Mouse (Mus musculus) liver, postnatal 0 days (tissue): Measurements from ENCODE around the gene Vps33a. TPM values are rescaled to one million over a fixed set of nuclear protein-coding genes. Genes with fewer than 3 reads are reported as not detected.
A peak's percentile ranks its signal among the peaks of the same experiment; 100 is the strongest.

ENCODE experiments used
- ATAC-seq: fragments of 200-750 bp; cut with Nextera tagmentation; 2 replicates; pipeline ENCODE4 v1.8.0; 2017; ENCODE audit warnings: mild to moderate bottlenecking, moderate library complexity
- DNase-seq: peaks from one replicate; pipeline ENCODE4 v3.0.0-alpha.2; 2016
- H3K27ac ChIP-seq: fragments of 300-500 bp; sonication (generic); 2 replicates; pipeline ENCODE4 v1.5.1; 2014; ENCODE audit warnings: antibody characterized with exemption, moderate library complexity, mild to moderate bottlenecking, low read depth
- H3K27me3 ChIP-seq: fragments of 300-500 bp; sonication (generic); 2 replicates; pipeline ENCODE4 v1.6.1; 2014; ENCODE audit warnings: low read length, control low read depth, mixed read lengths; ENCODE audit not compliant: insufficient read depth
- H3K36me3 ChIP-seq: fragments of 300-500 bp; sonication (generic); replicated peaks from 2 replicates; pipeline ENCODE4 v1.6.1; 2014; ENCODE audit warnings: mild to moderate bottlenecking, control low read depth, low read length, moderate library complexity, mixed read lengths; ENCODE audit not compliant: insufficient read depth
- H3K4me1 ChIP-seq: fragments of 300-500 bp; sonication (generic); 2 replicates; pipeline ENCODE4 v1.6.1; 2014; ENCODE audit warnings: antibody characterized with exemption, mild to moderate bottlenecking, control low read depth; ENCODE audit not compliant: insufficient read depth
- H3K4me2 ChIP-seq: fragments of 300-500 bp; sonication (generic); 2 replicates; pipeline ENCODE4 v1.6.1; 2014; ENCODE audit warnings: low read depth, mild to moderate bottlenecking, low read length, moderate library complexity, mixed read lengths
- H3K4me3 ChIP-seq: fragments of 300-500 bp; sonication (generic); 2 replicates; pipeline ENCODE4 v1.5.1; 2014; ENCODE audit warnings: low read depth, low read length
- H3K9ac ChIP-seq: fragments of 300-500 bp; sonication (generic); replicated peaks from 2 replicates; pipeline ENCODE4 v1.6.1; 2014; ENCODE audit warnings: mild to moderate bottlenecking, moderate library complexity
- H3K9me3 ChIP-seq: fragments of 300-500 bp; sonication (generic); 2 replicates; pipeline ENCODE4 v1.6.1; 2016; ENCODE audit warnings: mild to moderate bottlenecking, control low read depth, low read length, mixed read lengths
- CTCF ChIP-seq: sonication (generic); IDR thresholded peaks from 2 replicates; pipeline ENCODE4 v1.5.1; 2016; ENCODE audit warnings: antibody characterized with exemption, low read depth
- EP300 ChIP-seq: IDR thresholded peaks from 2 replicates; pipeline ENCODE4 v1.6.1; 2016; ENCODE audit warnings: antibody characterized with exemption, low read depth, mild to moderate bottlenecking
- WGBS: fragments of 180-500 bp; shearing (Covaris S2); extraction: QIAGEN DNeasy Blood & Tissue Kit; methylation state at CpG from one replicate; pipeline ENCODE4 v1.1.7; 2014; ENCODE audit not compliant: insufficient replicate concordance; 5-methylcytosine and 5-hydroxymethylcytosine counted together
- polyA plus RNA-seq: library from polyadenylated mRNA; unstranded; fragments of >200 nt; fragmentation: Nextera tagmentation; extraction: Ambion mirVana; gene quantifications from 2 replicates; pipeline ENCODE4 v1.2.1, GENCODE M21; 2015

The Vps33a gene
- polyA plus RNA-seq, 1 experiment from 2014 or later: 11.8 TPM

DNA sequence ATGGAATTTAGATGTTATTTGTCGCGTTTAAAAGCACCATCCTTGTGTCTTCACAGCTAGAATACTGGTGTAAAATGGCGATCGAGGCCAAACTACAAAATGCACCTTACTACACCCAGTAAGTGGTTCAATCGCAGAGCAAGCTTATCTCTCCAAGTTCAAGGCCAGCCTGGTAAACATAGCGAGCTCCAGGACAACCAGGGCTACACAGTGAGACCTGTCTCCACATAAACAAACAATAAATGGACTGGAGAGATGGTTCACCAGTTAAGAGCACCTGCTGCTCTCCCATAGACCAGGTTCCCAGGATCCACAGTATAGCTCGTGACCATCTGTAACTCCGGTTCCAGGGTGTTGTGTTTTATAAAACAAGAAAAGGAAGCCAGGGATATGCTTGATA is 524 bp upstream of the Vps33a start:
- no peaks in the 10 kb centered on the region for H3K27me3 ChIP-seq
- 51% methylated on average over 8 of the region's 8 CpGs for WGBS
- no peak overlapping the region for H3K9ac ChIP-seq
- H3K9me3 ChIP-seq: no peaks in the 10 kb centered on the region
- no peak for TF ChIP-seq EP300
- TF ChIP-seq CTCF: no peak
- ATAC-seq: peak; percentile 16
- H3K27ac ChIP-seq: no peak overlapping the region
- DNase-seq: no peak
- H3K36me3 ChIP-seq: peaks cover 22% of the 10 kb centered on the region
- peak overlapping the region; percentile 98 for H3K4me3 ChIP-seq
- H3K4me2 ChIP-seq: peak overlapping the region; percentile 52
- peaks cover 16% of the 10 kb centered on the region for H3K4me1 ChIP-seq

DNA sequence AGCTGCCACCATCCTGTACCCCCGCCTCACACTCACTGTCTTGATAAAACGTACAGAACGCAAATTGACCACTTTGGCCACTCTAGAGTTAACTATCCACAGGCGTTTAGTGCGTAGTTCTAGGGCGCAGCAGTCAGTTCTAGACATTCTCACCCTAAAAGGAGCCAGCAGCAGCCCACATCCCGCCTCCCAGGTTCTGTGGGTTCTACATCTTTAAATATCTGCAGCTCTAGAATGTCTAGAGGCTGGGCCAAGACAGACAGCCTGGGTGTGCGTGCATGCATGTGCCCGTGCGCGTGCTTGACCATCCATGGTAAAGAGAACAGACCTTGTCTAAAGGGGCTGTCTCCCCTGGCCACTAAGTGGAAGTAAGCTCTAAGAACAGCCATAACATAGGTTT is 11.7 kb downstream of the Vps33a start:
- Histone ChIP-seq H3K36me3 (peaks cover 58% of the 10 kb centered on the region), H3K4me1 (0 out of 2 replicates have a peak, but pooled peaks cover 4% of the 10 kb centered on the region)
- no peak for TF ChIP-seq EP300
- no peak for TF ChIP-seq CTCF

DNA sequence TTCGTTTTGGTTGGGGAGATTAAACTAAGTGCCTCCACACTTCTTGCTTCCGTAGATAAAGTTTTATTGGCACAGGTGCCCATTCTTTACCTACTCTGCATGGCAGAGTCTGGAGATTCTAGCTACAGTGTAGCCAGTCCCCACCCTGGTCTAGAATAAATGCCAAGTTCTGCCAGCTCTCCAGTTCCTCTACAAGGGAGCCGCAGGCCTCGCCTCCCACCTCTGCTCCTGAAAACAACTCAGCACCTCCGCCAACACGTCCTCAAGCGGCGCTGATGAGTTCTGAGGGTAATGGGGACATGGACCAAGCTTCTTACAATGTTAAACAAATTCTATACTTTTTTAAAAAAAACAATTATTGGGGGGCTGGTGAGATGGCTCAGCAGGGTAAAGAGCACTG is 13.2 kb downstream of the Vps33a start:
- TF ChIP-seq CTCF (no peak), EP300 (no peak)
- WGBS: 89% methylated on average over 8 of the region's 8 CpGs
- Histone ChIP-seq H3K36me3 (peaks cover 47% of the 10 kb centered on the region), H3K4me3 (no peak overlapping the region), H3K27me3 (no peaks in the 10 kb centered on the region), H3K27ac (no peak overlapping the region), H3K4me2 (no peak overlapping the region), H3K4me1 (0 out of 2 replicates have a peak, but pooled peaks cover 4% of the 10 kb centered on the region), H3K9ac (no peak overlapping the region), H3K9me3 (no peaks in the 10 kb centered on the region)
- ATAC-seq (no peak), DNase-seq (no peak)

More for the DNA sequence above, 11.7 kb downstream of the Vps33a start:
- no peak overlapping the region for H3K4me3 ChIP-seq
- H3K27ac ChIP-seq: no peak overlapping the region
- DNase-seq: no peak
- no peak overlapping the region for H3K4me2 ChIP-seq
- no peak overlapping the region for H3K9ac ChIP-seq
- no peak for ATAC-seq
- no peaks in the 10 kb centered on the region for H3K27me3 ChIP-seq
- no peaks in the 10 kb centered on the region for H3K9me3 ChIP-seq
- WGBS: 89% methylated on average over 11 of the region's 11 CpGs

DNA sequence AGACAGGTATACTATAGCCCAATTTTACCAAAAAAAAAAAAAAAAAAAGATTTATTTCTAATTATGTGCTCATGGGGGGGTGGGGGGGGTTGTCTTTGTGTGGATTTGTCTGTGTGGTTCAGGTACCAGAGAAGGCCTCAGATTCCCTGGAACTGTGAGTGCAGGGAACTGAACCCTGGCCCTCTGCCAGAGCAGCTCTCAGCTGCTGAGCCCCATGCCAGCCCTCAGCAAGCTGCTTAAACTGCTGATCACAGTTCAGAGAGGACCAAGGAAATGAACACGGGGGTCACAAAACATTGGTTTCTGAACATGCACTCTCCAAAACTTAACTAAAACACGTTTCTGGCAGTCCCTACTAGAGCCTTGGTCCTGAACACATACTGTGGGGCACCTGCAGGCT is 16.4 kb downstream of the Vps33a start:
- no peak overlapping the region for H3K27ac ChIP-seq
- H3K9ac ChIP-seq: no peak overlapping the region
- 74% methylated on average over 2 of the region's 2 CpGs for WGBS
- no peaks in the 10 kb centered on the region for H3K27me3 ChIP-seq
- H3K36me3 ChIP-seq: peaks cover 31% of the 10 kb centered on the region
- TF ChIP-seq EP300 (no peak), CTCF (no peak)
- H3K4me3 ChIP-seq: no peak overlapping the region
- ATAC-seq (no peak), DNase-seq (peak; percentile 30)
- no peaks in the 10 kb centered on the region for H3K4me1 ChIP-seq
- no peaks in the 10 kb centered on the region for H3K9me3 ChIP-seq
- H3K4me2 ChIP-seq: no peak overlapping the region

DNA sequence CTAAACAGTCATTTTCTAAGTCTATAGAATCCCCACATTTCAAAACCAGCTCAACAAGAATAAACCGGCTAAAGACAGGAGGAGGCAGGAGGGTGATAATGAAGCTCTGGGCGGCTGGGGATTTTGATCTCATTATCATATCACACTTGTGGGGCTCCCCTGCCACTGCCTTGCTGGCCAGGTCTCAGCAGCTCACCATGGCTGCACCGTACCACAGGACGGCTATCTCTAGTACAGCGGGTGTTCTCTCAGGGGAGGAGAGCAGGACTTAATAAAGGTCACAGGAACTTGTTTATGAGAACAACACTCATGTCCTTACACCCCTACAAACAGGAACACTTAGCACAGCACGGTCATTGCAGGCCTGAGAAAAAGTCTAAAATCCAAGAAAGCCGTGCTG is 17.1 kb downstream of the Vps33a start:
- Histone ChIP-seq H3K27ac (no peak overlapping the region), H3K4me1 (no peaks in the 10 kb centered on the region), H3K27me3 (no peaks in the 10 kb centered on the region), H3K9ac (no peak overlapping the region), H3K4me2 (no peak overlapping the region), H3K36me3 (peaks cover 26% of the 10 kb centered on the region), H3K9me3 (no peaks in the 10 kb centered on the region), H3K4me3 (no peak overlapping the region)
- WGBS: 69% methylated on average over 7 of the region's 7 CpGs
- DNase-seq: no peak
- TF ChIP-seq CTCF (no peak), EP300 (no peak)
- peak; percentile 40; the same call in 1 of the 2 replicates for ATAC-seq

DNA sequence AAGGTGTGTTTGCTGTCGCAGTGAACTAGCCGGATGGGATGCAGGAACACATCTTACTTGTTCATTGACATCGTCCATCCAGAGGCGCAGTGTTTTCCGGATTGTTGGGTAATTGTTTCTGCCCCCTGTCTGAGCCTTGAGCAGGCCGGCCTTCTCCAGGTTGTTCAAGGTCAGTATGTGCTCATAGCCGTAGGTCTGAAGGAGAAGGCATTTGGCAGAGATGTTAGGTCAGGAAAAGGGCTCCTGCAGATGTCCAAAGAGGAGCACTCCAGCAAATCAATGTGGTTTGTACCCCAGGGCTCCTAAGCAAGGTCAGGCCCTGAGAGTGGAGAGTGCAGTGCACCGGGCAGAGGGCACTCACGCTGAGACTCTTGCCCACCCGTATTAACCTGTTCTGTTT is 39.0 kb downstream of the Vps33a start:
- ATAC-seq: no peak

GRCm38 (mm10) chr5:123530056-123530455 is 42.8 kb downstream of the Vps33a start:
- DNase-seq: no peak
- Histone ChIP-seq H3K27me3 (no peaks in the 10 kb centered on the region), H3K36me3 (peaks cover 53% of the 10 kb centered on the region), H3K4me1 (peaks cover 3% of the 10 kb centered on the region; the same call in 1 of the 2 replicates), H3K9ac (no peak overlapping the region), H3K27ac (no peak overlapping the region), H3K9me3 (no peaks in the 10 kb centered on the region), H3K4me2 (no peak overlapping the region), H3K4me3 (no peak overlapping the region)
- TF ChIP-seq EP300 (no peak), CTCF (no peak)
- no peak for ATAC-seq
- WGBS: 90% methylated on average over 8 of the region's 8 CpGs

More for the DNA sequence above, 39.0 kb downstream of the Vps33a start:
- 92% methylated on average over 10 of the region's 10 CpGs for WGBS
- TF ChIP-seq EP300: no peak
- no peak for TF ChIP-seq CTCF
- no peak overlapping the region for H3K27ac ChIP-seq
- peaks cover 59% of the 10 kb centered on the region for H3K36me3 ChIP-seq
- no peaks in the 10 kb centered on the region for H3K27me3 ChIP-seq
- no peaks in the 10 kb centered on the region for H3K9me3 ChIP-seq
- H3K4me2 ChIP-seq: no peak overlapping the region
- H3K4me3 ChIP-seq: no peak overlapping the region
- no peak for DNase-seq
- no peaks in the 10 kb centered on the region for H3K4me1 ChIP-seq
- no peak overlapping the region for H3K9ac ChIP-seq
